Mouse (Mus musculus): ENCODE measurements around the gene Them5. TPM values are rescaled to one million over a fixed set of nuclear protein-coding genes. Genes with fewer than 3 reads are reported as not detected.

The Them5 gene
- polyA plus RNA-seq, 1 experiment from 2014 or later, result not detected

- Histone ChIP-seq H3K27ac (no peak within 1 kb of the TSS), H3K36me3 (ENCODE audit: inconsistent target) (no peaks in the 10 kb centered on the region), H3K4me3 (ENCODE audit: inconsistent target) (no peak within 1 kb of the TSS), H3K79me2 (ENCODE audit: inconsistent target) (no peaks in the 10 kb centered on the region)
- 91% methylated on average over 7 of the region's 7 CpGs for WGBS (ENCODE audit: missing documents)
These were observed 20.2 kb downstream of the Them5 start, which contains the start of gene C2cd4d for GRCm38 (mm10) chr3:94362138-94362537. Gene C2cd4d, plus strand, starts transcription at chr3:94362438.

- H3K27ac ChIP-seq, result no peak overlapping the region
- 10% methylated on average over 94 of the region's 97 CpGs for WGBS (ENCODE audit: missing documents)
- no peaks in the 10 kb centered on the region for H3K79me2 ChIP-seq (ENCODE audit: inconsistent target)
- H3K36me3 ChIP-seq (ENCODE audit: inconsistent target), result no peaks in the 10 kb centered on the region
- H3K4me3 ChIP-seq (ENCODE audit: inconsistent target), result no peak overlapping the region
These were observed 21.6 kb downstream of the Them5 start for GRCm38 (mm10) chr3:94363291-94364153.

- Histone ChIP-seq H3K79me2 (ENCODE audit: inconsistent target) (no peaks in the 10 kb centered on the region), H3K36me3 (ENCODE audit: inconsistent target) (no peaks in the 10 kb centered on the region), H3K4me3 (ENCODE audit: inconsistent target) (no peak overlapping the region), H3K27ac (no peak overlapping the region)
- 12% methylated on average over 19 of the region's 23 CpGs for WGBS (ENCODE audit: missing documents)
These were observed 22.2 kb downstream of the Them5 start for GRCm38 (mm10) chr3:94364154-94364526.

- H3K4me3 ChIP-seq (ENCODE audit: inconsistent target), result no peak overlapping the region
- no peaks in the 10 kb centered on the region for H3K79me2 ChIP-seq (ENCODE audit: inconsistent target)
- no peak overlapping the region for H3K27ac ChIP-seq
- H3K36me3 ChIP-seq (ENCODE audit: inconsistent target), result no peaks in the 10 kb centered on the region
- WGBS (ENCODE audit: missing documents), result 29% methylated on average over 3 of the region's 3 CpGs
These were observed 24.9 kb downstream of the Them5 start for GRCm38 (mm10) chr3:94366761-94367160.

GRCm38 (mm10) chr3:94367511-94367910, 25.6 kb downstream of the Them5 start:
- Histone ChIP-seq H3K36me3 (ENCODE audit: inconsistent target) (no peaks in the 10 kb centered on the region), H3K27ac (no peak overlapping the region), H3K4me3 (ENCODE audit: inconsistent target) (no peak overlapping the region), H3K79me2 (ENCODE audit: inconsistent target) (no peaks in the 10 kb centered on the region)
- WGBS (ENCODE audit: missing documents), result 94% methylated on average over 6 of the region's 6 CpGs

GRCm38 (mm10) chr3:94368631-94369030, 26.7 kb downstream of the Them5 start:
- H3K4me3 ChIP-seq (ENCODE audit: inconsistent target), result no peak overlapping the region
- no peaks in the 10 kb centered on the region for H3K79me2 ChIP-seq (ENCODE audit: inconsistent target)
- WGBS (ENCODE audit: missing documents), result 52% methylated on average over 6 of the region's 6 CpGs
- H3K27ac ChIP-seq, result no peak overlapping the region
- no peaks in the 10 kb centered on the region for H3K36me3 ChIP-seq (ENCODE audit: inconsistent target)

GRCm38 (mm10) chr3:94369709-94370108, 27.8 kb downstream of the Them5 start:
- Histone ChIP-seq H3K27ac (no peak overlapping the region), H3K36me3 (ENCODE audit: inconsistent target) (no peaks in the 10 kb centered on the region), H3K79me2 (ENCODE audit: inconsistent target) (no peaks in the 10 kb centered on the region), H3K4me3 (ENCODE audit: inconsistent target) (no peak overlapping the region)
- 94% methylated on average over 2 of the region's 2 CpGs for WGBS (ENCODE audit: missing documents)

- WGBS (ENCODE audit: missing documents), result 80% methylated on average over 11 of the region's 11 CpGs
- Histone ChIP-seq H3K27ac (no peak overlapping the region), H3K4me3 (ENCODE audit: inconsistent target) (no peak overlapping the region)
These were observed 29.7 kb downstream of the Them5 start for GRCm38 (mm10) chr3:94371637-94372036.

GRCm38 (mm10) chr3:94372038-94372437, 30.1 kb downstream of the Them5 start:
- H3K79me2 ChIP-seq (ENCODE audit: inconsistent target), result no peaks in the 10 kb centered on the region
- no peaks in the 10 kb centered on the region for H3K36me3 ChIP-seq (ENCODE audit: inconsistent target)
- WGBS (ENCODE audit: missing documents), result 29% methylated on average over 3 of the region's 3 CpGs
- H3K4me3 ChIP-seq (ENCODE audit: inconsistent target), result no peak overlapping the region
- no peak overlapping the region for H3K27ac ChIP-seq

More at GRCm38 (mm10) chr3:94371637-94372036, 29.7 kb downstream of the Them5 start:
- no peaks in the 10 kb centered on the region for H3K79me2 ChIP-seq (ENCODE audit: inconsistent target)
- H3K36me3 ChIP-seq (ENCODE audit: inconsistent target), result no peaks in the 10 kb centered on the region

- no peaks in the 10 kb centered on the region for H3K79me2 ChIP-seq (ENCODE audit: inconsistent target)
- no peak within 1 kb of the TSS for H3K4me3 ChIP-seq (ENCODE audit: inconsistent target)
- no peak within 1 kb of the TSS for H3K27ac ChIP-seq
- 45% methylated on average over 4 of the region's 5 CpGs for WGBS (ENCODE audit: missing documents)
- no peaks in the 10 kb centered on the region for H3K36me3 ChIP-seq (ENCODE audit: inconsistent target)
These were observed 30.7 kb downstream of the Them5 start, which contains the start of gene Rorc for GRCm38 (mm10) chr3:94372641-94373040. Gene Rorc, plus strand, starts transcription at chr3:94372794.

GRCm38 (mm10) chr3:94373090-94373489, 31.2 kb downstream of the Them5 start:
- WGBS (ENCODE audit: missing documents), result 19% methylated on average over 10 of the region's 10 CpGs
- no peaks in the 10 kb centered on the region for H3K36me3 ChIP-seq (ENCODE audit: inconsistent target)
- no peak overlapping the region for H3K27ac ChIP-seq
- no peak overlapping the region for H3K4me3 ChIP-seq (ENCODE audit: inconsistent target)
- no peaks in the 10 kb centered on the region for H3K79me2 ChIP-seq (ENCODE audit: inconsistent target)

- Histone ChIP-seq H3K27ac (no peak overlapping the region), H3K79me2 (ENCODE audit: inconsistent target) (no peaks in the 10 kb centered on the region), H3K4me3 (ENCODE audit: inconsistent target) (no peak overlapping the region), H3K36me3 (ENCODE audit: inconsistent target) (no peaks in the 10 kb centered on the region)
- 3% methylated on average over 3 of the region's 5 CpGs for WGBS (ENCODE audit: missing documents)
These were observed 31.7 kb downstream of the Them5 start for GRCm38 (mm10) chr3:94373597-94374011.

GRCm38 (mm10) chr3:94374636-94375035, 32.7 kb downstream of the Them5 start:
- Histone ChIP-seq H3K4me3 (ENCODE audit: inconsistent target) (no peak overlapping the region), H3K36me3 (ENCODE audit: inconsistent target) (no peaks in the 10 kb centered on the region), H3K79me2 (ENCODE audit: inconsistent target) (no peaks in the 10 kb centered on the region), H3K27ac (no peak overlapping the region)

- Histone ChIP-seq H3K36me3 (ENCODE audit: inconsistent target) (no peaks in the 10 kb centered on the region), H3K27ac (no peak overlapping the region), H3K4me3 (ENCODE audit: inconsistent target) (no peak overlapping the region), H3K79me2 (ENCODE audit: inconsistent target) (no peaks in the 10 kb centered on the region)
- WGBS (ENCODE audit: missing documents), result 35% methylated on average over 2 of the region's 2 CpGs
These were observed 33.2 kb downstream of the Them5 start for GRCm38 (mm10) chr3:94375146-94375545.

- Histone ChIP-seq H3K27ac (no peak overlapping the region), H3K36me3 (ENCODE audit: inconsistent target) (no peaks in the 10 kb centered on the region), H3K79me2 (ENCODE audit: inconsistent target) (no peaks in the 10 kb centered on the region), H3K4me3 (ENCODE audit: inconsistent target) (no peak overlapping the region)
- 81% methylated on average over 5 of the region's 5 CpGs for WGBS (ENCODE audit: missing documents)
These were observed 34.0 kb downstream of the Them5 start for GRCm38 (mm10) chr3:94375861-94376260.

All from macrophage (primary cell).